Mouse (Mus musculus): Measurements from ENCODE around the gene Chil5. TPM values are rescaled to one million over a fixed set of nuclear protein-coding genes. Genes with fewer than 3 reads are reported as not detected.
A peak's percentile ranks its signal among the peaks of the same experiment; 100 is the strongest.
"Not testable (repeated sequence)": the region's sequence is repeated elsewhere in the genome, so short reads cannot be mapped to it uniquely, and the experiment has no call there.

The Chil5 gene
- total RNA-seq (2014; fragmentation: Nextera tagmentation) (not detected in 2 replicates), total RNA-seq (2017) (not detected in 2 replicates)

DNA sequence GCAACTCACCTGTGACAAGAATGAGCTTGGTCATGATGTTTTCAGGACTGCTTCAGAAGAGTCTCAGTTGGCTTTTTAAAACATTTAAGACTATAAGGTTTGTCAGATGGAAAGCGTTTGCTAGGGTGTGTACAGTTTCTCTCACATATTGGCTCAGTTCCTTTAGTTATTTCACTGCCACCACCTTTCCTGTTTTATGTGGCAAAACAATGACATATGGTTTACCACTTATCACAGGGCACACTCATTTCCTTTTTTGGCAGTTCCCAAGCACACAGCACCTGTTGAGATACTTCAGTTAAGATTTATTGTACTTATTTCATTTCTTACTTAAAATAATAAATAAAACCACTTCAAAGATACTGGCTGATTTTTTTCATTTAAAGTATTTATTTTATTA is at the start of gene Chil5:
Gene Chil5 (minus strand): TSS at position 34 of the 400 bp plus-strand sequence.
- peak; percentile 68 for ATAC-seq (replicated peaks; ENCODE audit: low FRiP score, low TSS enrichment, poor library complexity, severe bottlenecking)

DNA sequence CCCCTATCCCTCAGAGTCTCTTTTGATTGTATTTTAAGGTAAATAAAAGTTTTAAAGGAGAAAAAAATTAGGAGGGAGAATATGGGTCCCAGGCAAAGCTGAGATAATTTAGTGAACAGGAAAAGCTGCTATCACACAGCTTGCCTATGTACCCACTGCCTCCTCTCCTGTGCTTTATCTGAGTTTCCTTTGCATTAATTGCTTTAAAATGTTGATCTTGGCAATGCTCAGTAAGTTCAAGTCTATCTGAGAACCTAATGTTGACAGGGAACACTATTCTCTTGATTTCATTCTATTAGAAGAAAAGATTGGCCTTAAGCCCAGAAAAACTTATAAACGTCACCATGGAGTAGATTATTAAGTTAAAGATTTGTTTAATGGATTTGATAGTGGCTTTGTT is 42.2 kb upstream of the Chil5 start:
- ATAC-seq (replicated peaks; ENCODE audit: low FRiP score, low TSS enrichment, poor library complexity, severe bottlenecking), result no peak

DNA sequence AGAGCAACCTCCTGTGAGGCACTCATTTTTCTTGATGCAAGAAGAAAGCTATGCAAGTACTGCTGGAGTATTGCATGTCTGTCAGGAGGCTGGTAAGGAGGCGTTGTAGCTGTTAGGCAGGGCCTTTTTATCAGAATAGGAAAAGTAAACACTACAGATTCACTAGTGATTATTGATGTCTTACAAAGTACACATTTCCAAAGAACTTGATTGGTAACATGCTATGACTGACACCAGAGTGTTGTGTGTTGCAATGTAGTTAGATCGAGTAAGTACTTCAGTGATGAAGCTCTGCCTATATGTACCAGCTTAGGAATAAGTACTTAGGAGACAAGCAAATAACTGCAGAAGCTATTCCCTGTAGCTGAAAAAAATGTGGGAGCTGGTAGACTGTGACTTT is 38.4 kb upstream of the Chil5 start:
- ATAC-seq (replicated peaks; ENCODE audit: low FRiP score, low TSS enrichment, poor library complexity, severe bottlenecking), result no peak

DNA sequence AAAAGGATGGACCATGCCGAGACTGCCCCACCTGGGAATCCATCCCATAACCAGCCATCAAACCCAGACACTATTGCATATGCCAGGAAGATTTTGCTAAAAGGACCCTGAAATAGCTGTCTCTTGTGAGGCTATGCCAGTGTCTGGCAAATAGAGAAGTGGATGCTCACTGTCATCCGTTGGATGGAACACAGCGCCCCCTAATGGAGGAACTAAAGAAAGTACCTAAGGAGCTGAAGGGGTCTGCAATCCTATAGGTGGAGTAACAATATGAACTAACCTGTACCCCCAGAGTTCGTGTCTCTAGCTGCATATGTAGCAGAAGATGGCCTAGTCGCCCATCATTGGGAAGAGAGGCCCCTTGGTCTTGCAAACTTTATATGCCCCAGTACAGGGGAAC is 35.1 kb upstream of the Chil5 start:
- not testable (repeated sequence) for ATAC-seq (replicated peaks; ENCODE audit: low FRiP score, low TSS enrichment, poor library complexity, severe bottlenecking)

DNA sequence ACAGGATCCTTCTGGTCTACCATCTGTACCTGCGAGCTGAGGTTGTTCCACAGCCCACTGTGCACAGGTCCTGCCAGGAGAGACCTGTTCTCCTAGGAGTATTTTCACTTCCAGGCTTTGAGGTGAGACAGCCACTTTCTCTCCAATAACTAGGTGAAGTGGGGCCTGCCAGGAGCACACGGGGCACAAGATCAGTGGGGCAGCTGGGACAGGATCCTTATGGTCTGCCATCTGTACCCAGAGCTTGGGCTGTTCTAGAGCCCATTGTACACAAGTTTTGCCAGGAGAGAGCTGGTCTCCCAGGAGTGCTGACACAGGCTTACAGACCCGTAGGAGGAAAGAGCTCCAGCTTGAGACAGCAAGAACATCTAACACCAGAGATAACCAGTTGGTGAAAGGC is 25.4 kb upstream of the Chil5 start:
- no peak for ATAC-seq (replicated peaks; ENCODE audit: low FRiP score, low TSS enrichment, poor library complexity, severe bottlenecking)

DNA sequence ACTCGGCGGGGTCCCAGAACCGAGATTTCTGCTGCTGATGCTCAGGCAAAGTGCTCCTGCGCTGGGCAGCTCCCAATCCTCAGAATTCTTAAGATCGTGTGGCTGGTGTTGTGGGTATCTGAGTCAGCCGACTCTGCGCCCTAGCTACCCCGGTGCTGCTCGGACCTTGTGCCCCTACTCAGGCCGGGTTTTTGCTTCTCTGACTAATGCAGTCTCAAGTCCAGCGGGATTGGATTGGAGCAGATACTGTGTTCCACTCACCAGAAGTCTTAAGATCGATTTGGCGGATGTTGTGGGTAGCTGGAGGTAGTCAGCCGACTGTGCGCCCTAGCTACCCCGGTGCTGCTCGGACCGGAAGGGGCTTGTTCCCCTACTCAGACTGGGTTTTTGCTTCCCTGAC is 19.3 kb upstream of the Chil5 start:
- no peak for ATAC-seq (replicated peaks; ENCODE audit: low FRiP score, low TSS enrichment, poor library complexity, severe bottlenecking)

DNA sequence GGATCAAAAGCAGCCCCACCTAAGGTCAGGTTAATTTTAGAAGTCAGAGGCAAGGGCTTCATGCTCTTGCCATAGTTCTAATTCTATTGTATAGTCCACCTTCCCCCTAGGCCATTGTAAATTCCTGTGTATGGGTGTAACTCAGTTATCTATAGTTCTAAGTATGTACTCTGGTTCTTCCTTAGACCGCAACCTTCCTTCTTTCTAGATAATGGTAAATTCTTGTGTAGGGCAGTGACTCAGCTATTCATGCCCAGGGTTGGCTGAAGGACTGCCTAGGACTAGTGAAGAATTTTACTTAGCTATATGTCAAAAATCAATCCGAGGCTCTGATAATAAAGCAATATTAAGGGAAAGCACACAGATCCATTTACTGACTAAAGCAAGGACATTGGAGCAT is 7.7 kb upstream of the Chil5 start:
- peak; percentile 78 for ATAC-seq (replicated peaks; ENCODE audit: low FRiP score, low TSS enrichment, poor library complexity, severe bottlenecking)

DNA sequence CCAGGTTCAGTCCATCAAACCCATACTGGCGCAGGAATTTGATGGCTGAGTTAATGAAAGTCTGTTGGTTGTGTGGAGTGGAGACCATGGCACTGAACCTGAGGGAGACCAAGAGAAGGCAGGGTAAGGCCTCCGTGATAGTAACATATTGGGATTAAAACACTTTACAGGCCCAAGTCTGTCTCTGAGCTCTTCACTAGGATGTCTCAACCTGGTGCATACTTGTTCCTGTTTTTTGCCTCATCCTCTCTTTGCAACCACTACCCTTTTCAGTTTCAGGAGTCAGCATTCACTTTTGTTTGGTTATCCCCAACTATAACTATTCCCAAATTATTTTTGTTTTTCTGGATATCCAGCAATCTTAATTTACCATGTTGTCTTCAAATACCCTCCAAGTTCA is 8.5 kb downstream of the Chil5 start:
- ATAC-seq (replicated peaks; ENCODE audit: low FRiP score, low TSS enrichment, poor library complexity, severe bottlenecking), result no peak

DNA sequence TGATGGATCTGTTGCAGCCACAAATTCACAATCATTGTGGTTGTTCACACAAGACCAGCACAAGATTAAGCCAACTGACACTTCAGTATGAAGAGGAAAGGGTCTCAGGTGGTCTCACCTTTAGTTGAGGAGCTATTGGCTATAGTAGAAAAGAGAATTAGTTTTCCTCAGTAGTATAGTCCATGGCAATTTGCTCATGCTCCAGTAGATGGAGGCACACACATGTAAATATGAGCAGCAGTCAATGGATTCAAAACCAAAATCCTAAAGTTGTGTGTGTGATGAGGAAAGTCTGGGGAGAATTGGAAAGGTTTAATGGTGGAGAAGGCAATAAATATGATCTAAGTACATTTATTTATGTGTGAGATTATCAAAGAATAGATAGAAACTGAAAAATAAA is 10.8 kb downstream of the Chil5 start:
- 0 out of 2 replicates have a peak, but pooled peaks have one; percentile 61 for ATAC-seq (replicated peaks; ENCODE audit: low FRiP score, low TSS enrichment, poor library complexity, severe bottlenecking)

DNA sequence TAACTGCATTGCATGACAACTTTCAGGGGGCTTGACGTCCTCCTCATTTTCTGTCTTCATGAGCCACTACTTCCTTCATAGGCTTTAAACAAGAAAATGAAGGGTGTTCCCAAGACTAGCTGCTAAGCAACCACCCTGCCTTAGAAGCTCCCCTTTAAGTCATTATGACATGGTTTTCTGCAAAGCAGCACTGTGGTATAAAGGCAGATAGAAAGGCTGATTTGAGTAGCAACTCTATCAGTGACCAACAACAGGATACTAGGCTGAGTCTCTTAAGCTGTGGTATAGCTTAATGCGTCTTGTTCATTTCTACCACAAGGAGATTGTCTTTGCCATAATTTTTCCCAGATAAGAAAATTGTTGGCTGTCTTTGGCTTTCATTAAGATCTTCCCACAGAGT is 18.1 kb downstream of the Chil5 start, which contains the start of gene Pifo:
Gene Pifo (minus strand): TSS at position 101 of the 400 bp plus-strand sequence.
- ATAC-seq (replicated peaks; ENCODE audit: low FRiP score, low TSS enrichment, poor library complexity, severe bottlenecking), result no peak

DNA sequence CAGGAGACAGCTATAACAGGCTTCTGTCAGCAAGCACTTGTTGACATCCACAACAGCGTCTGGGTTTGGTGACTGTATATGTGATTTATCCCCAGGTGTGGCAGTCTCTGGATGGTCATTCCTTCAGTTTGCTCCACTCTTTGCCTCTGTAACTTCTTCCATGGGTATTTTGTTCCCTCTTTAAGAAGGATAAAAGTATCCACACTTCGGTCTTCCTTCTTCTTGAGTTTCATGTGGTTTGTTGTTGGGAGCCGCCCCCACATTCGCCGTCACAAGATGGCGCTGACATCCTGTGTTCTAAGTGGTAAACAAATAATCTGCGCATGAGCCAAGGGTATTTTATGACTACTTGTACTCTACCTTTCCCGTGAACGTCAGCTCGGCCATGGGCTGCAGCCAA is 29.3 kb downstream of the Chil5 start:
- ATAC-seq (replicated peaks; ENCODE audit: low FRiP score, low TSS enrichment, poor library complexity, severe bottlenecking), result not testable (repeated sequence)

DNA sequence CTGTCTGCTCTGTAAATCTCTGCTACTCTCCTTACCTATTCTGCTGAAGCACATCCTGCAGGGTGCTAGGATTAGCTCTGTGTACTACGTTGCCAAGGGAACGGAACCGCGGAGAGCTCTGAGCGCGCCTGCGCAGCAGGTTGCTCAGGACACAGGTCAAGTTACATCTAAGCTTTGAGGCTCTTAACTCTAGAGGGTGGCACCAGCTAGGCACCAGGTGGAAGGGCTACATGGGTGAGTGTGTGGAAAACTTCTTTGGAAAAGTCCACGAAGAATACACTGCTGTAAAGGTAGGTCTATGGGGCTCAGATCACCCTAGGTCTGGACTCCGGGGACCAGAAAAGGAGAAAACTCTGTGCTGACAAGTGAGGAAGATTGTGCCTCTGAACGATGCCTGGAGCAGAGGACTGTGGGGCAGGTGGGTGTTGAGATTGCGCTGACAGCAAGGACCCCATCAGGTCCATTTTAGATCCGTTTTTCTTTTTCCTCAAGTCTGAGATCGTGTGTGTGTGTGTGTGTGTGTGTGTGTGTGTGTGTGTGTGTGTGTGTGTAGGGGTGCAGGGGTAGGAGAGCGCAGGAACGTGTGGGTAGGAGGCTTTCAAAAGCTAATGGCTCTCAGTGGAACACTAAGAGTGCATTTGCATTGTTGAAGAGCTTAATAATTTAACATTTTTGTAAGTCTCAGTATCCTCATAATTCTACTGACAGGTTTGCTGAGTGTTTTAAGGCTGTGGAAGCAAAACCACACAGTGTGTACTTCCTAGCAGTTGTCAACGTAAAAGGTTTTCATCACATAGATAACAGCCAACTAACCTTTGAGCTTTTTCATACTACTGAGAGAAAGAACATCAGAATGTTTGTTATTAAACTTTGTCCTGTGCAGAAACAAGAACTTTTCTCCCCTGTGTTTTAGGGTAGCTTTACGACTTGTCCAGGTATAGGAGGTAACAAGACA is 30.9 kb downstream of the Chil5 start:
- peak; percentile 89 for ATAC-seq (replicated peaks; ENCODE audit: low FRiP score, low TSS enrichment, poor library complexity, severe bottlenecking)

DNA sequence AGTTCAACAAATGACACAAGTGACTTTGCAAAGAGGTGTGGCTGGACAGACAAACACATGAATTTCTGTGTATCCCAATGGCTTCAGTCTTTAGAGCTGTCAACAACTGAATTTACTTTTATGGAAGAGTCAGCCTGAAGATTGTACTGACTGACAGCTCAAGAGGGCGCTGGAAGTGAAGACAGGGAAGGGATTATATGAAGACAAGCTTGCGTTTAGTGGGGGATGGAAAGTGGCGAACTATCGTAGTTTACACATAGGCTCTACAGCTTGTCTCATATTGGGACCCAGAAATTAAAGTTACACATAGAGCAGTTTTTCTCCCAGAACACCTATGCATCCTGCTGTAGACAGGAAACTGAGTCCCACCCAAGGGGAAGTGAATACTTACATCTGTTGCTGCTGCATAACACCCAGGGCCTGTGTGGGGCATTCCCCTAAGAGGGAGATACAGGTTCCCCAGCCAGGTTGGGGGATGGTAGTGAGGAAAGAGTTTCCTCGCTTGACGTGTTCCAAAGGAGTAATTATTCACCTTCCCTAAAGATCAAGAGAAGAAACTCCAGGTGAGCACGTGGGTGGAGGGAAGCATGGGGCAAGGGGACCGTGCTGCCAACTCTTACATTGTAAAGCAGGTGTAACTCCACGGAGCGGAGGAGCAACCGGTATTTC is 31.8 kb downstream of the Chil5 start:
- ATAC-seq (replicated peaks; ENCODE audit: low FRiP score, low TSS enrichment, poor library complexity, severe bottlenecking), result peak; percentile 35; the same call in 1 of the 2 replicates

DNA sequence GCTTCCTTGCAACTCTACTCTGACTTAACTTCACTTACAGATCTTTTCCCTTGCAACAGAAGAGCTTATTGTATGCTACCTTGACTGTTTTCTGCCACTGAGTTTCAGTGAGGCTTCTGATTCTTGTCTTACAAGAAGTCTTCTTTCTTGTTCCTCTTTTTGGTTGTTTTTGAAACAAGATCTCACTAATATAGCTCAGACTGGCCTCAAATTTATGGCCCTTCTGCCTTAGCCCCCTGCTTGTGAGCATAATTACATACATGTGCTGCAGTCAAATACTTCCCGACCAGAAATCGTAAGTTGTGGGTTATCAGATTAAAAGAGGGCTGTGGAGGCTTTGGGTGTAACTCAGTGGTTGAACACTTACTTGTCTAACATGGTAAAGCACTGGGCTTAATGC is 37.9 kb downstream of the Chil5 start:
- ATAC-seq (replicated peaks; ENCODE audit: low FRiP score, low TSS enrichment, poor library complexity, severe bottlenecking), result no peak

DNA sequence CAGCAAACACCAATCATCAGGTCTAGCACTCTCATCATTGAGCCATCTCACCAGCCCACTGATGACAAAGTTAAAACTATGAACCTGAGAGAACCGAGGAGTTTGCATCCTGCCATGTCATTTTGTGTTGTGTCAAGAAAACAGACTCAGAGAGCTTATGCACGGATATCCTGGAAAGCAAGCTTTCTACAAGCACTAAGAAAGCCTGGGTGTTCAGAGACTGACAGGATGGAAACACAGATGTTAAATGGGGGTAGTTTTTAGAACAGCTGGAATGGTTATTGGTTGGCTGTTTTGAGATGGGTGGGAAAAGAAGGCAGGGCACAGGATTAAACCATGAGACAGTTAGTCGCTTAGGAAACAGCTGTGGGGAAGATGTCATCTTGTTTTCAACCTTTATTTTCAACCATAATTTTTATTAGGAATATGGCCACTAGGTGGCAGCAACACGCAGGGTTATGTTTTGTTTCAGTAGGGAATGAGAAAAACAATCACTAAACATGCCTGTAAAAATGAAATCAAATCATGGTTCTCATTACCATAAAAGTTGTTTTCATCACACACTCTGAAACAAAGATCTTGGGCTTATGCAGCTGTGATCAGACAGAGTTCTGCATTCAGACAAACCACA is 40.8 kb downstream of the Chil5 start:
- peak; percentile 52 for ATAC-seq (replicated peaks; ENCODE audit: low FRiP score, low TSS enrichment, poor library complexity, severe bottlenecking)

DNA sequence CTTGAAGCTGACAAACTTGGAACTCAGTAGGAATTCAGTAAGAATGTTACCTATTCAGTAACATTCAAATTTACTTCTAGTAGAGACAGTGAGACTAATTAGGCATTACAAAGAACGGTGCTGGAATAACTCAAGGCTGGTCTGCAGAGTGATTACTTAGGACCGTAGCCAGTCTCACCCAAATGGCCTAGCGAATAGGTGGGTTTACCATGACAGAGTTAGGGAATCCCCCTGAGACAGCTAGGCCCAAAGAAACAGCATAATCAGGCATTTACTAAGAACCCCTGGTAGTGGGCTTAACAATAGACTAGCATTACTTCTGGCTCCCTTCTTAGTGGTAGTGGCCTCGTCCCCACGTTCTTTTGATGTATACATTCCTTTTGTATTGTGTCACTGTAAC is 43.0 kb downstream of the Chil5 start:
- ATAC-seq (replicated peaks; ENCODE audit: low FRiP score, low TSS enrichment, poor library complexity, severe bottlenecking), result not testable (repeated sequence)

DNA sequence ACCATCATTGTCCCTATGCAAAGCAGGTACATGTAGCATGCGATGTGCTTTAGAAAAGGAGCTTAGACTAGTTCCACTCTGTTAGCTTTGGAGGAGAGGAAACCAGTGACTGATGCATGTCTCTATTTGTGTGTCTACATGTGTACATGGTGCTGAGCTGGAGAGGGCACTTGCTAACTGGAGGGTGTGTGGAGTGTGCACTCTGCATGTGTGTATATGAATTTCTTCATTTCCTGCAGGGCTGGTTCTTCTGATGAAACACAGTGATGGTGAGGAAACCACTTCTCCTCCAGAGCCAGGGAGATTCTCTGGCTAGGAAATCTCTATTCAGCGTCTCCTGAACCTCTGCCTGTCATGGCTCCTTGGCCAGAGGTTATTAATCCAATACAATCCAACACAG is 58.4 kb downstream of the Chil5 start:
- ATAC-seq (replicated peaks; ENCODE audit: low FRiP score, low TSS enrichment, poor library complexity, severe bottlenecking), result no peak

DNA sequence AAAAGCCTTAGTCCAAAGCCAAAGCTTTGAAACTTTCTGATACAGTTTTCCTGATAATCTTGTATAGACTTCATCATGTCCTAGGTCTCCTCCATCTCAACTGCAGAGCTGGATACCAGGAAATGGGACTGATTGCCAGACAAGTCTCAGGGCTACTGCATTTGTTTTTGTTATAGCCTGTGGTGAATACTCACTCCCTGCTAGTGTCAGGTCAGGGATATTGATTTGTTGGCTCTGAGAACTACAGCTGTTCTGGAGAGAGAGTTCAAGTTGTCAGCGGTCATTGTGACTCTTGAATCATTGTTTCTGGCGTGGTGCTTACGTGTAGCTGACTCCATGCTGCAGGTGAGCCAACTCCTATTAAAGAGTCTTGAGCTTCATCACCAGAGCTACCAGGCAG is 59.2 kb downstream of the Chil5 start, which contains the start of gene Ovgp1:
Gene Ovgp1 (plus strand): TSS at position 301 of the 400 bp plus-strand sequence.
- no peak for ATAC-seq (replicated peaks; ENCODE audit: low FRiP score, low TSS enrichment, poor library complexity, severe bottlenecking)

DNA sequence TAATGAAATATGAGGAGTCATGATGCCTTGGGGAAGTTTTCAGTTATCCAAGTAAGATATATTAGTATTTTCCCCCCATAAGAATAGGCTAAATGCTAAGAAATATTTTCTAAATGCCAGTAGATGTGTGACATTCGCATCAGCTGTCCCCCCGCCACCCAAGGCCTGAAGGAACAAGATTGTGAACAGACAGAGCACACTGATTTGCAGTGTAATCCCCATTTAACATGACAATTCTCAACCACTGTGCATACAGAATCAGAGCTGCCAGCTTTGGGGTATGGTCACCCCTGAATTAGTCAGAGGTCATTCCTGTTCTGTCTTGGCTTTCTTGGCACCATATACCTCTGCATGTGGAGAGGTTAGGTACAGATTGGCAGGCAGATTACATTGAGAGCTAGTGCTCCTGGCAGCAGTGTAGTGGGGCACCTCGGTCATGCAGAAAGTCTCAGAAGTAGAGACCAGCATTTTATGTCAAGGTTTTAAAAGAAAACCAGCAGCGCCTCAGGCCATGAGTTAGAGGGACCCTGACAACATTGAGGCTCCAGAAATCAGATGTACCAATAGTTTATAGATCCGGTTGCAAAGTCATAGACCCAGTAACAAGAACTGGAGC is 60.7 kb downstream of the Chil5 start:
- no peak for ATAC-seq (replicated peaks; ENCODE audit: low FRiP score, low TSS enrichment, poor library complexity, severe bottlenecking)
